Mouse (Mus musculus) ovary, postnatal 10 days (tissue): ENCODE measurements at regions not wholly inside any gene's neighbourhood (a gene's known extent, or its start where the extent isn't known, plus 50 kb on each side); places are given as distances from the start of the nearest gene placed in this dataset.

ENCODE experiments used
- DNase-seq: peaks from one replicate; pipeline ENCODE4 v3.0.0; 2022; ENCODE audit warnings: low spot score

GRCm38 (mm10) chr3:115655020-115655419 lies 59.9 kb downstream of the S1pr1 start:
- no peak for DNase-seq

GRCm38 (mm10) chr3:115652236-115652635 lies 62.6 kb downstream of the S1pr1 start:
- DNase-seq = no peak

- no peak for DNase-seq
These were observed 65.3 kb downstream of the S1pr1 start for GRCm38 (mm10) chr3:115649338-115650117.

- no peak for DNase-seq
These were observed 67.9 kb downstream of the S1pr1 start for GRCm38 (mm10) chr3:115646993-115647392.

GRCm38 (mm10) chr3:115644307-115644706 lies 70.6 kb downstream of the S1pr1 start:
- DNase-seq = no peak

GRCm38 (mm10) chr3:115642846-115643260 lies 72.0 kb downstream of the S1pr1 start:
- DNase-seq = peak; percentile 49

- DNase-seq = peak; percentile 6
These were observed 72.6 kb downstream of the S1pr1 start for GRCm38 (mm10) chr3:115642001-115642845.

GRCm38 (mm10) chr3:115641411-115641810 lies 73.5 kb downstream of the S1pr1 start:
- DNase-seq = no peak

- no peak for DNase-seq
These were observed 79.4 kb downstream of the S1pr1 start for GRCm38 (mm10) chr3:115635487-115635886.

- no peak for DNase-seq
These were observed 79.8 kb downstream of the S1pr1 start for GRCm38 (mm10) chr3:115635081-115635480.

- DNase-seq = no peak
These were observed 82.5 kb downstream of the S1pr1 start for GRCm38 (mm10) chr3:115632417-115632743.

GRCm38 (mm10) chr3:115631573-115632416 lies 83.1 kb downstream of the S1pr1 start:
- DNase-seq = no peak

- DNase-seq = no peak
These were observed 92.0 kb downstream of the S1pr1 start for GRCm38 (mm10) chr3:115622920-115623319.

GRCm38 (mm10) chr3:115622300-115622699 lies 92.6 kb downstream of the S1pr1 start:
- no peak for DNase-seq

- DNase-seq = no peak
These were observed 94.9 kb downstream of the S1pr1 start for GRCm38 (mm10) chr3:115619970-115620369.

- DNase-seq = no peak
These were observed 98.8 kb downstream of the S1pr1 start for GRCm38 (mm10) chr3:115615994-115616598.

GRCm38 (mm10) chr3:115612859-115613258 lies 102.0 kb downstream of the S1pr1 start:
- no peak for DNase-seq

- DNase-seq = no peak
These were observed 106.8 kb downstream of the S1pr1 start for GRCm38 (mm10) chr3:115608087-115608486.

GRCm38 (mm10) chr3:115604734-115605279 lies 110.1 kb downstream of the S1pr1 start:
- DNase-seq = no peak

GRCm38 (mm10) chr3:115604267-115604666 lies 110.6 kb downstream of the S1pr1 start:
- no peak for DNase-seq

GRCm38 (mm10) chr3:115603803-115604202 lies 111.1 kb downstream of the S1pr1 start:
- no peak for DNase-seq

GRCm38 (mm10) chr3:115599281-115599680 lies 115.6 kb downstream of the S1pr1 start:
- no peak for DNase-seq
